Mouse (Mus musculus): ENCODE measurements around the gene Eml5.

Eml5 gene

GRCm38 (mm10) chr12:98736951-98737800 lies 164.1 kb downstream of the Eml5 start, which contains the start of gene Ptpn21:
Gene Ptpn21, minus strand, starts transcription at chr12:98737405.
- no peak for DNase-seq (ENCODE audit: low spot score in 2 of 2)

All from frontal cortex, postnatal 25 days (tissue).